Mouse (Mus musculus) adrenal gland, adult 18-20 months (tissue): ENCODE measurements around the gene Olfr1511. TPM values are rescaled to one million over a fixed set of nuclear protein-coding genes. Genes with fewer than 3 reads are reported as not detected.
"Not testable (repeated sequence)": the region's sequence is repeated elsewhere in the genome, so short reads cannot be mapped to it uniquely, and the experiment has no call there.

ENCODE experiments used
- DNase-seq, 2 experiments: peaks; one replicate each; pipeline ENCODE4 v3.0.0; 2021 to 2022; ENCODE audit warnings: low spot score in 2 of 2
- long read RNA-seq, 2 experiments: library from polyadenylated mRNA; stranded (forward); transcript quantifications; one replicate each; pipeline ENCODE4 v2.0.0; 2021
- total RNA-seq, 2 experiments: library from RNA; stranded (reverse); gene quantifications; 1 replicate in 1 of 2; 2 replicates in 1 of 2; pipeline ENCODE4 v1.2.3; 2021

Olfr1511 gene
- total RNA-seq: not detected
- long read RNA-seq, experiment 1: 0 reads
- long read RNA-seq, experiment 2: 0 reads

DNA sequence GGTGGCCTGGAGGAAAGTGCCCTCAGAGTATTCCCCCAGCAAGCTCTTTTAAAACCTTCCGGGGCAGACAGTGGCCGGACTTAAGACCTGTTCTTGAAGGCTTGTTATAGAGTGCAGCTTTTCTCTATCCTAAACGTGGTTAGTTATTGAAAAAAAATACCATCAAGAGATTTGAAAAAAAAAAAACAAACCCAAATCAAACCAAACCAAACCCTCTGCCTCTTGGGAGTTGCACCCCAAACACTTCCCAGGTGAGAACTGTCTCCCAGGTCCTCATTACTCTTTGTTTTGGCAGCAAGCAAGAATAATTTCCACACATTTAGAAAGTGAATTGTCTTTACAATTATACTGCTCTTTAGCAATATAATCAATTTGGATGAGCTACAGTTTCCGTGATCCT, at the start of gene Olfr1511:
TSS of gene Olfr1511 (minus strand) at position 101 of the 400 bp plus-strand sequence.
- DNase-seq: no peak

- no peak for DNase-seq
Measured at GRCm38 (mm10) chr14:52442690-52443089, 45.5 kb upstream of the Olfr1511 start, which contains the start of gene Olfr1509. TSS of gene Olfr1509 (plus strand) at chr14:52442990.

- DNase-seq: no peak
Measured at GRCm38 (mm10) chr14:52427686-52428085, 30.5 kb upstream of the Olfr1511 start.

- DNase-seq: no peak
Measured at GRCm38 (mm10) chr14:52414273-52414672, 17.1 kb upstream of the Olfr1511 start, which contains the start of gene Olfr1510. TSS of gene Olfr1510 (minus strand) at chr14:52414373.

DNA sequence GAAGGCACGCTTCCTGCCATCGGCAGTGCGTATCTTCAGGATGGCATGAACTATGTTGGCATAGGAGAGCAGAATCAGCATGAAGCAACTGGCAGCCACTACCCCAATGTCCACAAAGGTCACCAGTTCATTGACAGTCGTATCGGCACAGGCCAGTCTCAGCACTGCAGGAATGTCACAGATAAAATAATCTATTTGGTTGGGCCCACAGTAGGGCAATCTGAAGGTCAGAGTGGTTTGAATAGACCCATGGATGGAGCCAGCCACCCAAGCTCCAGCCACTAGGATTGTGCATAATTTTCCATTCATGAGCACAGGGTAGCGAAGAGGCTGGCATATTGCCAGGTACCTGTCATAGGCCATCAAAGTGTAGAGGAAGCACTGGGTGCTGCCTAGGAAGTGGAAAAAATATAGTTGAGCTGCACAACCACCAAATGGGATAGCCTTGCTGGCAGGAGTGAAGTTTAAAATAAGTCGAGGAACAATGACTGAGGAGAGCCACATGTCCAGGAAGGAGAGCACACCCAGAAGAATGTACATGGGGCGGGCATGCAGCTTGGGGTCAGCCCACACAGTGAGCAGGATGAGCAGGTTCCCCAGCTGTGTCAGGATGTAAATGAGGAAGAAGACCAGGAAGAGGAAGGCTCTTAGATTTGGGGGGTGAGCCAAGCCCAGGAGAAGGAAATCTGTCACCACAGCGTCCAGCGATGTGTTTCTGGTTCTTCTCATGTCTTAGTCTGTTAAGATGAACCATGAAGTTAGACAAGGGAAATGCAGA, 13.2 kb upstream of the Olfr1511 start:
- DNase-seq: not testable (repeated sequence)

- not testable (repeated sequence) for DNase-seq
Measured at GRCm38 (mm10) chr14:52390084-52390848, 6.9 kb downstream of the Olfr1511 start.

- no peak for DNase-seq
Measured at GRCm38 (mm10) chr14:52379068-52379467, 18.1 kb downstream of the Olfr1511 start, which contains the start of gene Olfr1512. TSS of gene Olfr1512 (minus strand) at chr14:52379168.

DNA sequence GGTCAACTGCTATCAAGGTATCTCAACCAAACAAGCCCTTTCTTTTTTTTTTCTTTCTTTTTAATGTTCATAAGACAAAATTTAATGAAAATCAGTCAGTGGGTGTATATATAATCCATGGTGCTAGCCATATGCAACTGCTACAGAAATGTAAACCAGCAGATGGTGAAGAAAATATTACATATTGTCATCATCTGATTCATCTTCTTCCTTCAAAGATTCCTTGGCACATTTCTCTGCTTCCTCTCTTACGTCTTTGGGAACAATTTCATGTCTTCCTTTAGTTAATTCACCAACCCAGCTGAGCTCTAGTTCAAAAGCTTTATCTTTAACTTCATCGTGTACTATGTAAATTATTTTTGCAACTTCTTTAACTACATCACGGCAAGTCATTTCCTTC, 28.4 kb downstream of the Olfr1511 start:
- no peak for DNase-seq

DNA sequence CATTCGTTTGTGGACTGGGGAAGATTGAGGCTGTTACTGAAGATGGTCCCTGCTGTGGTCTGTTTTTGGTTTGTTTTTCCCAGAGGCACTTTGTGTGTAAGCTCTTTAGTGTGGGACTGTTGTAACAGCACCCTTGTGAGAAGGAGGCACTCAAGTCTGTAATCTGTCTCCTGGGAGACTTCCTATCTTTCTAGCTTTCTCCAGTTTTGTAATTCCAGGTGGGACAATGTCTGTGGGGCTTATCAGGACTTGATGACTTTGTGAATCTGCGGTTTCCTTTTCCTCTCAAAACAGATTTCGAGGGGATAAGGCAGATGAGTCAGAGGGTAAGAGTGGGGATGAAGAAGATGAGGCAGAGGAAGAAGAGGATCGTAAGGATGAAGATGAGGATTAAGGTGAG, 40.9 kb downstream of the Olfr1511 start, which contains the start of gene Olfr1513:
TSS of gene Olfr1513 (minus strand) at position 101 of the 400 bp plus-strand sequence.
- DNase-seq: no peak

Other genes starting within 250 kb of the Olfr1511 start
- 10 to 100 TPM; 51.5 to 53.1 TPM for gene Supt16, start 200.0 kb downstream of the Olfr1511 start, total RNA-seq
- 10 to 100 TPM; 69.1 to 80.0 TPM for gene Chd8, start 139.6 kb downstream of the Olfr1511 start, total RNA-seq
- gene Tox4, start 118.2 kb downstream of the Olfr1511 start, total RNA-seq: 10 to 100 TPM; 64.5 to 66.0 TPM
- gene Rab2b, start 117.8 kb downstream of the Olfr1511 start, total RNA-seq: 10 to 100 TPM; 31.4 to 37.6 TPM
- gene Mettl3, start 92.3 kb downstream of the Olfr1511 start, total RNA-seq: 10 to 100 TPM; 36.6 to 46.3 TPM
- gene Sall2, start 68.6 kb downstream of the Olfr1511 start, total RNA-seq: 1 to 10 TPM; 4.6 to 5.2 TPM
- not detected for gene Olfr1513, start 41.0 kb downstream of the Olfr1511 start, total RNA-seq
- gene Olfr1512, start 18.2 kb downstream of the Olfr1511 start, total RNA-seq: not detected
- not detected for gene Olfr1510, start 17.0 kb upstream of the Olfr1511 start, total RNA-seq
- not detected for gene Olfr1509, start 45.6 kb upstream of the Olfr1511 start, total RNA-seq
- gene Olfr1508, start 70.1 kb upstream of the Olfr1511 start, total RNA-seq: not detected
- not detected for gene Olfr1507, start 98.4 kb upstream of the Olfr1511 start, total RNA-seq